Mouse (Mus musculus): ENCODE measurements around the gene Tbc1d4.

- TF ChIP-seq POLR2A (IDR thresholded peaks at IDR 0.05; ENCODE audit: low read depth, low read length) (no peak), CTCF (IDR thresholded peaks at IDR 0.05; ENCODE audit: extremely low read depth, insufficient read depth, insufficient read length, insufficient replicate concordance) (no peak)
Observed at GRCm38 (mm10) chr14:101617680-101618079, 8.7 kb upstream of the Tbc1d4 start.

Data from spleen, adult 2 months (tissue).